Mouse (Mus musculus) embryo, embryonic 10 days (tissue): ENCODE results near the gene Bglap2.
A peak's percentile ranks its signal among the peaks of the same experiment; 100 is the strongest.

Experiments
- DNase-seq: peaks from one replicate; pipeline ENCODE4 v3.0.0-alpha.2; 2015; ENCODE audit warnings: low spot score

The Bglap2 gene

GRCm38 (mm10) chr3:88338316-88338715 lies 40.2 kb downstream of the Bglap2 start:
- DNase-seq: no peak

- peak; percentile 19 for DNase-seq
Observed at GRCm38 (mm10) chr3:88337367-88338020, 41.0 kb downstream of the Bglap2 start.

GRCm38 (mm10) chr3:88336058-88337013 lies 42.2 kb downstream of the Bglap2 start, which contains the start of the genes Tmem79 and Smg5:
TSS of gene Tmem79 (minus strand) at chr3:88336148.
TSS of gene Smg5 (plus strand) at chr3:88336260.
- peak; percentile 98 for DNase-seq

DNA sequence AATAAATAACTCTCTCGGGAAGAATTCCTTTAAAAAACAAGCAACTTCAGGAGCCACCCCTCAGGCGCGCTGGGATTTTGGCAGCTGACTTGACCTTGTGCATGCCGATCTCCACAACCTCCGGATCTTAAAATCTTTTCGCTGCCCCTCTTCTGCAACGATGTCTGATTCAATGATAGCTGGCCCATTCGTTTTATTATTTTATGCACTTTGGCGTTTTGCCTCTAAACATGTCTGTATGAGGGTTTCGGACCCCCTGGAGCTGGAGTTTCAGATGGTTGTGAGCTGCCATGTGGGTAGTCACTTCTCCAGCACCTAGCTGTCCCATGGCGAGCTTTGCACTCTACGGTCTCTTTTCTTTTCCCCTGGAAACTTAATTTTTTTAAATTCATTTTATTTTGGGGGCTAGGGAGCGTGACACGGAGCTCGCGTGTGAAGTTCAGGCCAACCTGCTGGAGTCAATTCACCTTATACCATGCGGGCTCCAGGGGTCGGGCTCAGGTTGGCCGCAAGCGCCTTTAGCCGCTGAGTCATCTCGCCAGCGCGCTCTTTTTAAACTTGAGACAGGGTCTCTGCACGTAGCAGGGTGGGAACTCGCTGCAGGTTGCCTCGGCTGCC lies 43.0 kb downstream of the Bglap2 start:
- no peak for DNase-seq

DNA sequence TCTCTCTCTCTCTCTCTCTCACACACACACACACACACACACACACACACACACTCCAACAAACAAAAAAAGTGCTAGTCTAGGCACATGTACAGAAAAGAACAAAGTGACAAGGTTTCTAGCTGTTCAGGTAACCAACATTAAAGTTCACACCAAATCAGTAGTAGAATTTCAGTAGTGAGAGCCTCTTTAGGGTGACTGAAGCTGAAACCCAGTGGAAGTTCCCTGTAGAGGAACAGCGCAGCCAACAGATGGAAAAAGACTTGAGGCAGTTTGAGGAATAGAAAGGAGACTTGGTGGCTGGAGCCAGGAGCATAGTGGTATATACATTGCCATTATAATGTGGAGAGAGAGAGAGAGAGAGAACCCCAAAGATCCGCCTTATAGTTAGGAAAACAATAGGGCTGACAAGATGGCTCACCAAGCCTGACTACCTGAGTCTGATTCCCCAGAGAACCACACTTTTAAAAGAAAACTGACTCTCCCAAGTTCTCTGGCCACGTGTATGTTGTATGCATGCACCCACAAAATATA lies 43.5 kb downstream of the Bglap2 start:
- peak; percentile 10 for DNase-seq

DNA sequence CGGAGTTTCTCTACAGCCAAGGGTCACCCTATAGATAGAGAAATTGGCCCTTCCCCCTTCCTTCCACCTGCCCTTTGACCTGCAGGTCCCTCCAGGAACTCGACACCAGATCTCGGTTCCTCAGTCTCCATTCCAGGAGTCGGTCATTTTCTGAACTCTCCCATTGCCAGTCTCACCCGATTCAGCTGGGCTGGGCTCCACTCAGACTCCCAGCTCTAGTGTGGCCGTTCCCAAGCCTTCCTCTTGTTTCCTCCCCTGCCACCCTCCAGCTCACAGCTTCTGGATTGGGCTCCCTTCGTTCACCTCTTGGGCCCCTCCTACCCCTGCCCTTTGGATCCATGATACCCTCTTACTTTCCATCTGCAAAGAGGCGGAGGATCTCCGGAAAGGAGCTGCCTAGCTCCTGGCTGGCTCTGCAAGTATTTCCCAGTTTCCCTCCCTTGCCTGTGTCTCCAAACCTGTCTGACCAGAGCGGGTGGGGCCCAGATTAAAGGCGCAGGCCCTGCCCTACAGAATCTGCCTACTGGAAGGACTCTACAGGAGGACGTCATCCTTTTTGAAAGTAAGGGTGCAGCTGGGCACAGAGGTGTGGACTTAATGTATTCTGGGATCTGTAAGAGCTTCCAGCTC lies 44.4 kb downstream of the Bglap2 start:
- DNase-seq: no peak

- peak; percentile 69 for DNase-seq
Observed at GRCm38 (mm10) chr3:88331282-88331681, 47.2 kb downstream of the Bglap2 start.

DNA sequence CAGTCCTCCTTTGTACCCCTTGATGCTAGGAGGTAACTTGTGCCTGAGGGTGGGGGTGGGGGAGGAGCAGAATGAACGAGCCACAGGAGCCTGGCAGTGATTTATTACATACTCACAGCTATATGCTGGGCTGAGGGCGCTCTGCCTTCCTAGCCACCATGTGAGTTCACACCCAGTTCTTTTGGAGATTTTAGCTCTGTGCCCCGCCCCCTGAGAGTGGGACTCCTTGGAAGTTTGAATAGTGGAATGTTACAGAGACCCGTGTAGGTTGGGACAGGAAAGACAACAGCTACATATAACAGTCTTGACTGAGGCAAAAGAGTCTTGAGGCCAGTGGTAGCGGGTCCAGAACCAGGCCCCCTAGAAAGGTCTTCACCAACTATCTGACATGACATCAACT lies 49.5 kb downstream of the Bglap2 start:
- no peak for DNase-seq
